Mouse (Mus musculus): ENCODE data around the gene Unc5c. TPM values are rescaled to one million over a fixed set of nuclear protein-coding genes. Genes with fewer than 3 reads are reported as not detected.

Unc5c gene
- total and polyA plus RNA-seq, 3 experiments, result not detected

DNA sequence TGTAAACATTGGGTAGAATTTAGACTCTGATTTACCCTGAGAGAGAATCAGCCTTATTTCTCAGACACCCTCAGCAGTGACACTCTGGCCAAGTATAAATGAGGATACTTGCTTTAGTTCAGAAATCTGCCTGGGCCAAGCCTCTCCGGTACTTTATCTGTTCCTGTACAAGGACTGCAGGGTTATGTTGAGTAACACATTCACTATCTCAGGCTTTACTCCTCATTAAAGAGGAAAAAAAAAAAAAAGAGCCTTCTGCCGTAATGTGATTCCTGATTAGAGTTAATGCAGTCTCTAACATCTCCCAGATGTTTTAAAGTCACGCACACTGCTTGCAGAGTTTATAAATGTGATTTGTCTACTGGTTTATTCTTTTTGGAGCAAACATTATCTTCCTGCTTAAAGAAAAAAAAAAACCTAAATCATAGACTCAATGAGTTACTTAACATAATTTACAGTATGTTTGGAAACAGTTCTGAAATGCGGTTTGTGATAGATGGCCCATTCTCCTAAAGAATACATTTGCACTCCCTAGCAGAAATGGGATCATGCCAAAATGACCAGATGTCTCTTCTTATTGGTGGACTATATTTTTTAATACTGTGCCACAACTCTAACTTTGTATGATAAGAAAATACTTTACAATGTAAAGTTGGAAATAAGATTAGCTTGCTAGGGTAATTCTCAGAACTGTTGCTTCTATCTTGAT is 33.5 kb downstream of the Unc5c start:
- no peak overlapping the region for H3K4me2 ChIP-seq (ENCODE audit: insufficient read depth, low read depth, poor library complexity, severe bottlenecking)
- H3K4me3 ChIP-seq (replicated peaks in 1 of 3; ENCODE audit: low read depth in 2 of 3, low read length in 2 of 3, poor library complexity in 1 of 3), result no peak overlapping the region
- no peaks in the 10 kb centered on the region for H3K27me3 ChIP-seq (replicated peaks)
- no peaks in the 10 kb centered on the region for H3K9me3 ChIP-seq (replicated peaks; ENCODE audit: low read length)
- TF ChIP-seq GABPA (IDR thresholded peaks at IDR 0.05; ENCODE audit: insufficient replicate concordance, low read depth, low read length), result no peak
- no peak for TF ChIP-seq ZNF384 (IDR thresholded peaks at IDR 0.05; ENCODE audit: low read depth, low read length)
- TF ChIP-seq ETS1 (conservative IDR thresholded peaks at IDR 0.05; ENCODE audit: low read depth, low read length), result no peak
- TF ChIP-seq MAFK (IDR thresholded peaks at IDR 0.05; ENCODE audit: insufficient replicate concordance, low read length), result no peak
- TF ChIP-seq TCF12 (IDR thresholded peaks at IDR 0.05; ENCODE audit: low read depth, low read length), result no peak
- no peak for TF ChIP-seq HCFC1 (IDR thresholded peaks at IDR 0.05; ENCODE audit: low read depth, low read length)
- no peak for TF ChIP-seq POLR2AphosphoS2 (IDR thresholded peaks at IDR 0.05; ENCODE audit: low read depth, low read length)
- TF ChIP-seq MAZ (IDR thresholded peaks at IDR 0.05; ENCODE audit: low read depth, low read length), result no peak
- TF ChIP-seq UBTF (IDR thresholded peaks at IDR 0.05; ENCODE audit: low read depth, low read length), result no peak
- no peak for TF ChIP-seq E2F4 (IDR thresholded peaks at IDR 0.05; ENCODE audit: insufficient replicate concordance, low read depth, low read length)
- no peak for TF ChIP-seq NRF1 (IDR thresholded peaks at IDR 0.05; ENCODE audit: low read depth, low read length)
- TF ChIP-seq EP300 (IDR thresholded peaks at IDR 0.05; ENCODE audit: low read length), result no peak
- TF ChIP-seq JUND (conservative IDR thresholded peaks at IDR 0.05; ENCODE audit: low read depth, low read length), result no peak
- TF ChIP-seq CTCF (conservative IDR thresholded peaks at IDR 0.05 in 1 of 2, IDR thresholded peaks at IDR 0.05 in 1 of 2; ENCODE audit: low read depth in 2 of 2, low read length in 2 of 2), result no peak
- no peak for TF ChIP-seq IRF4 (IDR thresholded peaks at IDR 0.05; ENCODE audit: low read depth, low read length)
- no peak for TF ChIP-seq PAX5 (IDR thresholded peaks at IDR 0.05; ENCODE audit: low read length)
- TF ChIP-seq ELF1 (IDR thresholded peaks at IDR 0.05; ENCODE audit: low read depth, low read length), result no peak
- TF ChIP-seq USF2 (conservative IDR thresholded peaks at IDR 0.05; ENCODE audit: low read depth, low read length), result no peak
- no peak for TF ChIP-seq BHLHE40 (IDR thresholded peaks at IDR 0.05; ENCODE audit: low read depth, low read length)
- TF ChIP-seq SMC3 (IDR thresholded peaks at IDR 0.05; ENCODE audit: low read depth, low read length), result no peak
- no peaks in the 10 kb centered on the region for H3K36me3 ChIP-seq (replicated peaks in 1 of 2; ENCODE audit: control insufficient read depth in 1 of 2, insufficient read depth in 1 of 2, low read length in 1 of 2)
- H3K9ac ChIP-seq (ENCODE audit: insufficient read depth, low read depth), result no peak overlapping the region
- dilution Hi-C loops (cut with MboI; ENCODE audit: extremely low pct_ligation_motif_present, extremely low pct_unique_long_range_greater_than_20kb, low sequenced_read_pairs), result no loop called here
- H3K79me2 ChIP-seq (replicated peaks; ENCODE audit: control insufficient read depth, extremely low read depth, insufficient read depth, poor library complexity, severe bottlenecking), result no peaks in the 10 kb centered on the region
- H3K4me1 ChIP-seq (ENCODE audit: control insufficient read depth in 1 of 2, insufficient read depth in 2 of 2), result no peaks in the 10 kb centered on the region; a peak in 1 of 4 replicates
- no peak overlapping the region for H3K27ac ChIP-seq (ENCODE audit: insufficient read depth, low read depth)
- DNase-seq (ENCODE audit: extremely low read depth), result no peak
- in situ Hi-C loops (cut with MboI; ENCODE audit: low pct_ligation_motif_present, low pct_unique_long_range_greater_than_20kb, low sequenced_read_pairs), result no loop called here

All from CH12.LX (cell line).